Mouse (Mus musculus) myocyte (in vitro differentiated cells): ENCODE data around the gene Lamtor2.

Source experiments
- POLR2A ChIP-seq: IDR thresholded peaks from one replicate; pipeline ENCODE4 v1.6.1; 2011; ENCODE audit warnings: low read depth, mild to moderate bottlenecking, control low read depth, moderate library complexity; ENCODE audit not compliant: insufficient read length
- REST ChIP-seq: IDR thresholded peaks from one replicate; pipeline ENCODE4 v1.6.1; 2011; ENCODE audit warnings: mild to moderate bottlenecking, control low read depth, moderate library complexity; ENCODE audit not compliant: insufficient read depth, insufficient read length
- TCF12 ChIP-seq: IDR thresholded peaks from one replicate; pipeline ENCODE4 v1.6.1; 2011; ENCODE audit warnings: mild to moderate bottlenecking, control low read depth; ENCODE audit not compliant: poor library complexity, insufficient read depth, severe bottlenecking
- USF1 ChIP-seq: IDR thresholded peaks from one replicate; pipeline ENCODE4 v1.6.1; 2011; ENCODE audit warnings: low read depth, mild to moderate bottlenecking, control low read depth, moderate library complexity

GRCm38 (mm10) chr3:88568615-88569014 lies 15.7 kb upstream of the Lamtor2 start:
- TF ChIP-seq USF1 (no peak), TCF12 (no peak), POLR2A (no peak), REST (no peak)
